Mouse (Mus musculus): ENCODE measurements around the gene Pemt. TPM values are rescaled to one million over a fixed set of nuclear protein-coding genes. Genes with fewer than 3 reads are reported as not detected.

Gene Pemt
- polyA plus RNA-seq, 1 experiment from 2014 or later: 10.2 TPM

DNA sequence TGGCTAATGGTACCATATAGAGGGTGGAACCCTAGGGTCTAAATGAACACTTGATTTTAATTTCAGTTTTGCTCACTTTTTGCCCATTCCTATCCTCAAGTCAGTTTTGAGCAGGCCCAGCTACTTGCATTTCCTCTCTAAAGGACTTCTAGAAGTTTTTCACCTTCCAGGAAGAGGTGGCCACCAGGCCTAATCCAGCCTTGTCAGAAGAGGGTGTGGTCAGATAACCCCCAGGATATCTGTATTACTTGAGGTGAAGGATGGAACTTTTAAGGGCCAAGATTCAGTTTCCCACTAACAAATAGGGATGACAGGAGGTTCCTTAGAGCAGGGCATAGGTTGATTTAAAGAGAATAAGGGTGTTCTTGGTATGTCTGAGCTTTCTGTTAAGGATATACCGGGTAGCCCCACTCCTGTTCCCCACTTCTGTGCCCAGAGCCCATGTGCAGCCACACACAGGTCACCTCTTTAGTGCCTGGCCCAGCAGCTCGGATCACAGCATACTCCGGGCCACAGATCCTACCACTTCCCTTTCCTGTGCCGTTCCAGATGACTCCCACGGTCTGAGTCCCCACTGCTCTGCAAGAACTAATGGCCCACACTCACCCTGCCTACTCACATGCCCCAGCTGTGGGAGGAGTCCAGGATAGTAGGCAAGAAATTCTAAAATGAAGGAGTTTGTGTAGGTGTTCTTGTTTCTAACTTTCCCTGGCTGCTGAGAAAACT is 44.6 kb upstream of the Pemt start:
- ATAC-seq (replicated peaks; ENCODE audit: low FRiP score, low read depth) (no peak), DNase-seq (ENCODE audit: low spot score) (no peak)
- Histone ChIP-seq H3K27ac (no peak overlapping the region), H3K9me3 (replicated peaks; ENCODE audit: low read length) (no peaks in the 10 kb centered on the region), H3K4me3 (replicated peaks; ENCODE audit: low read depth, low read length) (no peak overlapping the region), H3K9ac (ENCODE audit: low read depth, low read length) (no peak overlapping the region), H3K4me2 (ENCODE audit: low read length) (no peak overlapping the region), H3K27me3 (ENCODE audit: insufficient read depth, low read length) (no peaks in the 10 kb centered on the region), H3K36me3 (ENCODE audit: insufficient read depth, low read length) (no peaks in the 10 kb centered on the region), H3K4me1 (replicated peaks; ENCODE audit: insufficient read depth, low read length) (peaks cover 5% of the 10 kb centered on the region; the same call in 1 of the 2 replicates)
- WGBS: 27% methylated on average over 5 of the region's 5 CpGs
- no peak for TF ChIP-seq CTCF (IDR thresholded peaks at IDR 0.05; ENCODE audit: low read depth)

GRCm38 (mm10) chr11:60088947-60089346 is 42.7 kb upstream of the Pemt start:
- Histone ChIP-seq H3K4me1 (replicated peaks; ENCODE audit: insufficient read depth, low read length) (peaks cover 5% of the 10 kb centered on the region; the same call in 1 of the 2 replicates), H3K27ac (no peak overlapping the region), H3K4me3 (replicated peaks; ENCODE audit: low read depth, low read length) (no peak overlapping the region), H3K9me3 (replicated peaks; ENCODE audit: low read length) (no peaks in the 10 kb centered on the region), H3K27me3 (ENCODE audit: insufficient read depth, low read length) (no peaks in the 10 kb centered on the region), H3K4me2 (ENCODE audit: low read length) (no peak overlapping the region), H3K36me3 (ENCODE audit: insufficient read depth, low read length) (no peaks in the 10 kb centered on the region), H3K9ac (ENCODE audit: low read depth, low read length) (no peak overlapping the region)
- ATAC-seq (replicated peaks; ENCODE audit: low FRiP score, low read depth) (peak; percentile 59; the same call in 1 of the 2 replicates), DNase-seq (ENCODE audit: low spot score) (peak; percentile 71)
- TF ChIP-seq CTCF (IDR thresholded peaks at IDR 0.05; ENCODE audit: low read depth): peak; percentile 42; the same call in 1 of the 2 replicates
- WGBS: 49% methylated on average over 4 of the region's 4 CpGs

DNA sequence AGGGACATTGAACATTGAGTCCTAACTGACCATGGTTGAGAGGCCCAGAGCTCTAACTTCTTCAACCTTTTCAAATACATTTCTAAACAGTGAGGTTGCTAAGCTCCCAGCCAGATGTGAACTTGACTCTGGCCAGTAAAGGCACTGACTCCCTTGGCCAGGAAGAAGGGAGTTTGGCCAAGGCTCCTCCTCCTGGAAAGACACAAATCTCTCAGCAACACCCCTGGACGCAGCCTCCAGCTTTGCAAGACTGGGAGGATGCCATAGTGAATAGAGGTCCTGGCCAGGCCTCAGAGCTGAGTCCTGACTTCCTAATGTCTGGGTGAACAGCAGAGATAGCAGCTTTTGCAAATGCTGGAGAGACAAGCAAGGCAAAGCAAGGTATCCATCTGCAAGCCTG is 40.4 kb upstream of the Pemt start:
- DNase-seq (ENCODE audit: low spot score) (no peak), ATAC-seq (replicated peaks; ENCODE audit: low FRiP score, low read depth) (no peak)
- Histone ChIP-seq H3K9me3 (replicated peaks; ENCODE audit: low read length) (no peaks in the 10 kb centered on the region), H3K27me3 (ENCODE audit: insufficient read depth, low read length) (no peaks in the 10 kb centered on the region), H3K4me2 (ENCODE audit: low read length) (no peak overlapping the region), H3K4me3 (replicated peaks; ENCODE audit: low read depth, low read length) (no peak overlapping the region), H3K4me1 (replicated peaks; ENCODE audit: insufficient read depth, low read length) (peaks cover 5% of the 10 kb centered on the region; the same call in 1 of the 2 replicates), H3K9ac (ENCODE audit: low read depth, low read length) (no peak overlapping the region), H3K36me3 (ENCODE audit: insufficient read depth, low read length) (no peaks in the 10 kb centered on the region), H3K27ac (no peak overlapping the region)
- WGBS: 55% methylated on average over 1 of the region's 1 CpGs
- no peak for TF ChIP-seq CTCF (IDR thresholded peaks at IDR 0.05; ENCODE audit: low read depth)

- H3K4me1 ChIP-seq (replicated peaks; ENCODE audit: insufficient read depth, low read length): no peaks in the 10 kb centered on the region
- 43% methylated on average over 2 of the region's 2 CpGs for WGBS
- H3K27me3 ChIP-seq (ENCODE audit: insufficient read depth, low read length): no peaks in the 10 kb centered on the region
- H3K4me3 ChIP-seq (replicated peaks; ENCODE audit: low read depth, low read length): no peak overlapping the region
- no peaks in the 10 kb centered on the region for H3K9me3 ChIP-seq (replicated peaks; ENCODE audit: low read length)
- H3K27ac ChIP-seq: no peak overlapping the region
- no peak overlapping the region for H3K4me2 ChIP-seq (ENCODE audit: low read length)
- DNase-seq (ENCODE audit: low spot score) (peak; percentile 15), ATAC-seq (replicated peaks; ENCODE audit: low FRiP score, low read depth) (no peak)
- H3K36me3 ChIP-seq (ENCODE audit: insufficient read depth, low read length): no peaks in the 10 kb centered on the region
- TF ChIP-seq CTCF (IDR thresholded peaks at IDR 0.05; ENCODE audit: low read depth): peak; percentile 76
- H3K9ac ChIP-seq (ENCODE audit: low read depth, low read length): no peak overlapping the region
These were observed 38.3 kb upstream of the Pemt start for GRCm38 (mm10) chr11:60084589-60084988.

DNA sequence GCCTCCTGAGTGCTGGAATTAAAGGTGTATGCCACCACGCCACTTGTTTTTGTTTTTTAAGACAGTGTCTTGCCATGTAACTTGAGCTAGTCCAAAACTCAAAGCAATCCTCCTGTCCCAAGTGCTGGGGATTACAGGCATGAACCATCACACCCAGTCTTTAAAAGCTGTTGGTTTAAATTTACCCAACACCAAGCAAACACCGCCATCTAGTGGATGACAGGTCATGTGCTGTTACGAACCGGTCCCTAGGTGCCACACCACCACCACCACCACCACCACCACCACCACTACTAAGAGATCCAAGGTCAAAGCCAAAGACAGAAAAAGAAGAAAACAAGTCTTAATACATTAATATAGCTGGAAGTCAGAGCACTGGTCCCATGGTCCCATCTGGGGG is 30.5 kb upstream of the Pemt start:
- Histone ChIP-seq H3K4me3 (replicated peaks; ENCODE audit: low read depth, low read length) (no peak overlapping the region), H3K9ac (ENCODE audit: low read depth, low read length) (no peak overlapping the region), H3K4me1 (replicated peaks; ENCODE audit: insufficient read depth, low read length) (no peaks in the 10 kb centered on the region), H3K27ac (no peak overlapping the region), H3K9me3 (replicated peaks; ENCODE audit: low read length) (no peaks in the 10 kb centered on the region), H3K36me3 (ENCODE audit: insufficient read depth, low read length) (no peaks in the 10 kb centered on the region), H3K27me3 (ENCODE audit: insufficient read depth, low read length) (no peaks in the 10 kb centered on the region), H3K4me2 (ENCODE audit: low read length) (no peak overlapping the region)
- 15% methylated on average over 4 of the region's 4 CpGs for WGBS
- TF ChIP-seq CTCF (IDR thresholded peaks at IDR 0.05; ENCODE audit: low read depth): peak; percentile 83
- DNase-seq (ENCODE audit: low spot score) (peak; percentile 84), ATAC-seq (replicated peaks; ENCODE audit: low FRiP score, low read depth) (no peak; the same call in 1 of the 2 replicates)

DNA sequence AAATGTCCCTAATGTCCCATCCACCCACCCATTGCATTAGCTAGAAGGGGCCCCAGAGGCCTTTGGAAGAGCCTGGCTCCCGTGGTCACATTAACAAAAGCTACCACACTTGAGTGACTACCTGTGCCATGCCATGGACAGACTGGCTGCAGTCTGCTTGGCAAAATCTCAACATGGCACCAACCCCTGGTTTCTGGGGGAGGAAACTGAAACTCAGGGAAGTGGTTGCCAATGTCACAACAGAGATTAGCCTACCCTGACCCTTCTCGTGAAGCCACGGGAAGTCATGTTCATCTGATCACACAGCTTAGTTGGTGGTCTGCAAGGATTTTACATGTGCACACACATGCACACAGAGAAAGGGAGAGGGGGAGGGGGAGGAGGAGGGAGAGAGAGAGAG is 29.9 kb upstream of the Pemt start:
- H3K4me1 ChIP-seq (replicated peaks; ENCODE audit: insufficient read depth, low read length): no peaks in the 10 kb centered on the region
- TF ChIP-seq CTCF (IDR thresholded peaks at IDR 0.05; ENCODE audit: low read depth): no peak
- no peak overlapping the region for H3K27ac ChIP-seq
- no peak for ATAC-seq (replicated peaks; ENCODE audit: low FRiP score, low read depth)
- no peaks in the 10 kb centered on the region for H3K9me3 ChIP-seq (replicated peaks; ENCODE audit: low read length)
- DNase-seq (ENCODE audit: low spot score): no peak
- no peaks in the 10 kb centered on the region for H3K36me3 ChIP-seq (ENCODE audit: insufficient read depth, low read length)
- H3K4me3 ChIP-seq (replicated peaks; ENCODE audit: low read depth, low read length): no peak overlapping the region
- no peak overlapping the region for H3K9ac ChIP-seq (ENCODE audit: low read depth, low read length)
- H3K4me2 ChIP-seq (ENCODE audit: low read length): no peak overlapping the region
- 58% methylated on average over 3 of the region's 3 CpGs for WGBS
- no peaks in the 10 kb centered on the region for H3K27me3 ChIP-seq (ENCODE audit: insufficient read depth, low read length)

All from kidney, postnatal 0 days (tissue).